Mouse (Mus musculus) stomach, postnatal 0 days (tissue): ENCODE measurements around the gene Slc30a7. TPM values are rescaled to one million over a fixed set of nuclear protein-coding genes. Genes with fewer than 3 reads are reported as not detected.

Source experiments
- ATAC-seq: fragments of 200-750 bp; cut with Nextera tagmentation; 2 replicates; pipeline ENCODE4 v1.8.0; 2017; ENCODE audit not compliant: low FRiP score, low TSS enrichment
- DNase-seq: peaks from one replicate; pipeline ENCODE4 v3.0.0-alpha.2; 2016; ENCODE audit warnings: low spot score
- H3K27ac ChIP-seq: fragments of 300-500 bp; sonication (generic); replicated peaks from 2 replicates; pipeline ENCODE4 v1.5.1; 2014; ENCODE audit warnings: mild to moderate bottlenecking, control low read depth
- H3K27me3 ChIP-seq: fragments of 300-500 bp; sonication (generic); 2 replicates; pipeline ENCODE4 v1.6.1; 2014; ENCODE audit warnings: low read length; ENCODE audit not compliant: control insufficient read depth, insufficient read depth
- H3K36me3 ChIP-seq: fragments of 300-500 bp; sonication (generic); 2 replicates; pipeline ENCODE4 v1.6.1; 2014; ENCODE audit warnings: low read length, mixed read lengths; ENCODE audit not compliant: control insufficient read depth, insufficient read depth
- H3K4me1 ChIP-seq: fragments of 300-500 bp; sonication (generic); replicated peaks from 2 replicates; pipeline ENCODE4 v1.6.1; 2014; ENCODE audit warnings: antibody characterized with exemption; ENCODE audit not compliant: control insufficient read depth, insufficient read depth
- H3K4me2 ChIP-seq: fragments of 300-500 bp; sonication (generic); replicated peaks from 2 replicates; pipeline ENCODE4 v1.6.1; 2014; ENCODE audit warnings: low read depth, mild to moderate bottlenecking, control low read depth, moderate library complexity
- H3K4me3 ChIP-seq: fragments of 300-500 bp; sonication (generic); 2 replicates; pipeline ENCODE4 v1.5.1; 2014; ENCODE audit warnings: low read depth, low read length, control low read depth
- H3K9ac ChIP-seq: fragments of 300-500 bp; sonication (generic); 2 replicates; pipeline ENCODE4 v1.6.1; 2014; ENCODE audit warnings: mild to moderate bottlenecking, low read length, control low read depth, mixed read lengths
- H3K9me3 ChIP-seq: fragments of 300-500 bp; sonication (generic); 2 replicates; pipeline ENCODE4 v1.6.1; 2016; ENCODE audit warnings: low read length; ENCODE audit not compliant: control insufficient read depth
- CTCF ChIP-seq: IDR thresholded peaks from 2 replicates; pipeline ENCODE4 v1.5.1; 2016; ENCODE audit warnings: antibody characterized with exemption, low read depth, mild to moderate bottlenecking, moderate library complexity
- EP300 ChIP-seq: optimal IDR thresholded peaks from 2 replicates; pipeline ENCODE3; 2016; ENCODE audit warnings: antibody characterized with exemption
- WGBS: fragments of 180-500 bp; shearing (Covaris S2); extraction: QIAGEN DNeasy Blood & Tissue Kit; methylation state at CpG from one replicate; pipeline ENCODE4 v1.1.7; 2014; 5-methylcytosine and 5-hydroxymethylcytosine counted together
- polyA plus RNA-seq: library from polyadenylated mRNA; unstranded; fragments of >200 nt; fragmentation: Nextera tagmentation; extraction: Ambion mirVana; gene quantifications from 2 replicates; pipeline ENCODE4 v1.2.1, GENCODE M21; 2015

The Slc30a7 gene
- polyA plus RNA-seq, 1 experiment from 2014 or later, result 37.7 TPM

DNA sequence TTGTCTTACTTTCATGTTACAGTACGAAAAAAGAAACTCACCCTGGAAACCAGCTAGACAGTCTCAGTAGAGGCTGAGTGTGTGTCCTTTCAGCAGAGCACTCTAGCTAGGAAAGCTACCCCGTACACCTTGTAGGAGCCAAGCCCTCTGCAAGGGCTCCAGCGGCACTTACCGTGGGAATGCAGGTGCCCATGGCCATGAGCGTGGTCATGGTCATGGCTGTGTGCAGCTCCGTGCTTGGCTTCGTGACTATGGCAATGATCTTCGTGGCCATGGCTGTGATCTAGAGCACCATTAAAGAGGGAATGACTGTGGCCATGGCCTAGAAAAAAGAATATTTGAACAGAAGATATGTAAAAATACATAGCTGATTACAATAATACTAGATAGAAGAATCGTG lies 22.6 kb downstream of the Slc30a7 start:
- DNase-seq (no peak), ATAC-seq (no peak)
- no peak overlapping the region for H3K4me2 ChIP-seq
- no peak overlapping the region for H3K4me3 ChIP-seq
- no peak overlapping the region for H3K9ac ChIP-seq
- H3K27ac ChIP-seq, result no peak overlapping the region
- WGBS, result 95% methylated on average over 9 of the region's 9 CpGs
- H3K36me3 ChIP-seq, result peaks cover 15% of the 10 kb centered on the region; the same call in 1 of the 2 replicates
- no peaks in the 10 kb centered on the region for H3K4me1 ChIP-seq
- no peaks in the 10 kb centered on the region for H3K9me3 ChIP-seq
- H3K27me3 ChIP-seq, result no peaks in the 10 kb centered on the region
- no peak for TF ChIP-seq EP300
- TF ChIP-seq CTCF, result no peak

GRCm38 (mm10) chr3:115983217-115983616 lies 24.0 kb downstream of the Slc30a7 start:
- no peak for ATAC-seq
- H3K36me3 ChIP-seq, result peaks cover 15% of the 10 kb centered on the region; the same call in 1 of the 2 replicates
- DNase-seq, result no peak
- H3K9ac ChIP-seq, result no peak overlapping the region
- no peak for TF ChIP-seq CTCF
- no peak for TF ChIP-seq EP300
- H3K27ac ChIP-seq, result no peak overlapping the region
- 93% methylated on average over 8 of the region's 8 CpGs for WGBS
- H3K4me3 ChIP-seq, result no peak overlapping the region
- no peaks in the 10 kb centered on the region for H3K4me1 ChIP-seq
- no peaks in the 10 kb centered on the region for H3K27me3 ChIP-seq
- H3K4me2 ChIP-seq, result no peak overlapping the region
- H3K9me3 ChIP-seq, result no peaks in the 10 kb centered on the region

- H3K9ac ChIP-seq, result no peak overlapping the region
- H3K27ac ChIP-seq, result no peak overlapping the region
- H3K36me3 ChIP-seq, result peaks cover 24% of the 10 kb centered on the region; the same call in 1 of the 2 replicates
- no peak for ATAC-seq
- TF ChIP-seq EP300, result no peak
- TF ChIP-seq CTCF, result peak; percentile 70
- H3K4me1 ChIP-seq, result no peaks in the 10 kb centered on the region
- DNase-seq, result no peak
- no peak overlapping the region for H3K4me3 ChIP-seq
- 19% methylated on average over 1 of the region's 1 CpGs for WGBS
- H3K4me2 ChIP-seq, result no peak overlapping the region
- H3K27me3 ChIP-seq, result no peaks in the 10 kb centered on the region
- no peaks in the 10 kb centered on the region for H3K9me3 ChIP-seq
Observed at GRCm38 (mm10) chr3:115979000-115979399, 28.2 kb downstream of the Slc30a7 start.

DNA sequence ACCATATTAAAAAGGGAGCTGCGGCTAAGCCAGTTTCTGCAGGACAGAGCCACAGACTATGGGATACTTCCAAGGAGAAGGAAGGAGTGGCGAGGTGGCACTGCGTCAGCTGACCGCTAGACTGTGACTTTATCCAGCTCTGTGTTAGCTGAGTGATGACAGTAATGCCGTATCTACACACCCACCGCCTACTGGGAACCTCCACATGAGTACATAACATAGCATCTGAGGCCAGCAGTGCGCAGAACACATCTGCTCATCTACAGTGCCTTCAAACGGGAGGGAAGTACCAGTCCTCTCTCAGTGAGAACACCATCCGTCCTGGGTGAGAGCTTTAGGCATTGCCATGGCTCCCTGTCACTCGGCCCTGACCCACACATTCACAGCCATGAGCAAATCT lies 32.2 kb downstream of the Slc30a7 start:
- Histone ChIP-seq H3K36me3 (peaks cover 22% of the 10 kb centered on the region; the same call in 1 of the 2 replicates), H3K27ac (no peak overlapping the region), H3K4me3 (no peak overlapping the region), H3K27me3 (no peaks in the 10 kb centered on the region), H3K4me2 (no peak overlapping the region), H3K9me3 (no peaks in the 10 kb centered on the region), H3K4me1 (no peaks in the 10 kb centered on the region), H3K9ac (no peak overlapping the region)
- ATAC-seq (no peak), DNase-seq (no peak)
- 95% methylated on average over 10 of the region's 10 CpGs for WGBS
- TF ChIP-seq EP300 (no peak), CTCF (no peak)

- Histone ChIP-seq H3K9ac (no peak overlapping the region), H3K36me3 (peaks cover 18% of the 10 kb centered on the region; the same call in 1 of the 2 replicates), H3K4me1 (no peaks in the 10 kb centered on the region), H3K27ac (no peak overlapping the region), H3K4me2 (no peak overlapping the region), H3K4me3 (no peak overlapping the region), H3K27me3 (no peaks in the 10 kb centered on the region), H3K9me3 (no peaks in the 10 kb centered on the region)
- 88% methylated on average over 6 of the region's 6 CpGs for whole genome bisulfite sequencing
- DNase-seq, result no peak
- ATAC-seq, result no peak
- TF ChIP-seq CTCF (no peak), EP300 (no peak)
Observed at GRCm38 (mm10) chr3:115974228-115974627, 33.0 kb downstream of the Slc30a7 start.

GRCm38 (mm10) chr3:115971891-115972646 lies 35.1 kb downstream of the Slc30a7 start:
- Histone ChIP-seq H3K27me3 (no peaks in the 10 kb centered on the region), H3K4me2 (no peak overlapping the region), H3K4me1 (no peaks in the 10 kb centered on the region), H3K4me3 (no peak overlapping the region), H3K9me3 (no peaks in the 10 kb centered on the region), H3K9ac (no peak overlapping the region), H3K36me3 (peaks cover 16% of the 10 kb centered on the region; the same call in 1 of the 2 replicates), H3K27ac (no peak overlapping the region)
- ATAC-seq (no peak), DNase-seq (no peak)
- WGBS, result 85% methylated on average over 14 of the region's 14 CpGs
- TF ChIP-seq EP300 (no peak), CTCF (no peak)
